Mouse (Mus musculus) small intestine, adult 2 months (tissue): ENCODE measurements around the gene Ints14. TPM values are rescaled to one million over a fixed set of nuclear protein-coding genes. Genes with fewer than 3 reads are reported as not detected.

Source experiments
- H3K27ac ChIP-seq: fragments of 200-500 bp; 2 replicates; pipeline ENCODE4 v1.5.1; 2012; ENCODE audit warnings: low read depth, low read length, control low read depth, inconsistent platforms; ENCODE audit not compliant: insufficient read depth
- H3K27me3 ChIP-seq: fragments of 200-500 bp; 2 replicates; pipeline ENCODE4 v1.6.1; 2012; ENCODE audit warnings: mild to moderate bottlenecking, moderate library complexity, low read length, inconsistent platforms; ENCODE audit not compliant: control insufficient read depth, insufficient read depth
- H3K36me3 ChIP-seq: fragments of 200-500 bp; 2 replicates; pipeline ENCODE4 v1.6.1; 2012; ENCODE audit warnings: mild to moderate bottlenecking, low read length, control low read depth, inconsistent platforms; ENCODE audit not compliant: control insufficient read depth, insufficient read depth
- H3K4me1 ChIP-seq: fragments of 200-500 bp; 2 replicates; pipeline ENCODE4 v1.6.1; 2012; ENCODE audit warnings: low read length, inconsistent platforms, mixed read lengths; ENCODE audit not compliant: control insufficient read depth, insufficient read depth, insufficient read length
- H3K4me3 ChIP-seq: fragments of 200-500 bp; 2 replicates; pipeline ENCODE4 v1.5.1; 2012; ENCODE audit warnings: low read depth, mild to moderate bottlenecking, control low read depth, inconsistent platforms, low read length, moderate library complexity
- CTCF ChIP-seq: fragments of 200-500 bp; IDR thresholded peaks from 2 replicates; pipeline ENCODE4 v1.5.1; 2012; ENCODE audit warnings: low read depth, mild to moderate bottlenecking, control low read depth, inconsistent platforms, low read length, moderate library complexity, mixed read lengths; ENCODE audit not compliant: insufficient replicate concordance, insufficient read length; ENCODE audit errors: extremely low read depth
- POLR2A ChIP-seq: fragments of 200-500 bp; IDR thresholded peaks from 2 replicates; pipeline ENCODE4 v1.6.1; 2012; ENCODE audit warnings: low read depth, mild to moderate bottlenecking, control low read depth, inconsistent platforms, low read length, moderate library complexity
- WGBS: fragments of 180-500 bp; shearing (Covaris S2); methylation state at CpG from one replicate; pipeline ENCODE4 v1.1.7; 2018; 5-methylcytosine and 5-hydroxymethylcytosine counted together
- polyA plus RNA-seq: library from polyadenylated mRNA; depleted of rRNA; stranded (reverse); fragments of >200 nt; gene quantifications from 2 replicates; pipeline ENCODE4 v1.2.3, GENCODE M21; 2012

Gene Ints14
- polyA plus RNA-seq, 1 experiment: 7.2 TPM

DNA sequence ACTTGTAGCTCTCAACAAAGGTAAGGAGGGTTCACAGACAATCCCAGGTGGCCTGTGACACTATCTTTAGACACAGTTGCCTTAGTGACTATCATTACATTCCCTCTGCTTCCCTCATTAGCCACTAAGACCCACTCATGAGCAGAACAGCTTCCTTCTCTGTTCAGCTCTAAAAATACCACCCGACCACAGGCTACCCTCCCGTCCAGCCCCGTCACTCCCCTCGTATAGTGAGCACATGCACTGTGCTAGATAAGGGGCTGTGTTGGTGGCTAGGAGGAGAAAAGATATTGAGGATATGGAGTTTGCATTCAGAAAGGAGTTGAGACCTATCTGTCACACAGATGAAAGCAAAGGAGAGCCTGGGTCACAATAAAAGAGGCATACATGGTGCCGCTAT is 22.2 kb upstream of the Ints14 start:
- Histone ChIP-seq H3K27me3 (no peaks in the 10 kb centered on the region), H3K4me3 (no peak overlapping the region), H3K4me1 (peaks cover 8% of the 10 kb centered on the region; the same call in 1 of the 2 replicates), H3K27ac (no peak overlapping the region), H3K36me3 (no peaks in the 10 kb centered on the region)
- WGBS: 62% methylated on average over 5 of the region's 5 CpGs
- no peak for TF ChIP-seq POLR2A
- TF ChIP-seq CTCF: no peak

DNA sequence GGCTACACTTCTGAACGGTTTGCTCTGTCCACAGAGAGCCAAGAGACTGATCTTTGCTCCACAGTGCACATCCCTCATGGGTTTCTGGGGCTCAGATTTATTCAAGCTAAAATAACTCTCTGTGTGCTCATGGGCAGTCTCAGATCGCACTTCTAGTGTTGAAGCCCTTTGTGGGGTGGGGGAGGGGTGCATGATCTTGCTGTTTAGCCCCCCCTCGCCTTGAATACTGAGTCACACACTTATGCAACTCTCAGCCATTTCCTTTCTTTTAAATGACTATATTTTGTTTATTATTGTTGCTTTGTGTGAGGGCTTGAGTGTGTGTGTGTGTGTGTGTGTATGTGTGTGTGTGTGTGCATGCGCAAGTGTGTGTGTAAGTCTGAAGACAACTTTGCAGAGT is 21.4 kb upstream of the Ints14 start:
- Histone ChIP-seq H3K4me1 (peaks cover 3% of the 10 kb centered on the region; the same call in 1 of the 2 replicates), H3K36me3 (no peaks in the 10 kb centered on the region), H3K27ac (no peak overlapping the region), H3K27me3 (no peaks in the 10 kb centered on the region), H3K4me3 (no peak overlapping the region)
- TF ChIP-seq CTCF: no peak
- no peak for TF ChIP-seq POLR2A
- WGBS: 39% methylated on average over 4 of the region's 4 CpGs

- Histone ChIP-seq H3K27me3 (no peaks in the 10 kb centered on the region), H3K27ac (no peak overlapping the region), H3K36me3 (no peaks in the 10 kb centered on the region), H3K4me1 (no peaks in the 10 kb centered on the region), H3K4me3 (no peak overlapping the region)
- TF ChIP-seq POLR2A (no peak), CTCF (no peak)
- WGBS: 72% methylated on average over 2 of the region's 2 CpGs
Observed at GRCm38 (mm10) chr9:64939790-64940189, 20.9 kb upstream of the Ints14 start.

- H3K27ac ChIP-seq: no peak overlapping the region
- no peaks in the 10 kb centered on the region for H3K4me1 ChIP-seq
- WGBS: 66% methylated on average over 11 of the region's 11 CpGs
Observed at GRCm38 (mm10) chr9:64940731-64941346, 19.9 kb upstream of the Ints14 start.

DNA sequence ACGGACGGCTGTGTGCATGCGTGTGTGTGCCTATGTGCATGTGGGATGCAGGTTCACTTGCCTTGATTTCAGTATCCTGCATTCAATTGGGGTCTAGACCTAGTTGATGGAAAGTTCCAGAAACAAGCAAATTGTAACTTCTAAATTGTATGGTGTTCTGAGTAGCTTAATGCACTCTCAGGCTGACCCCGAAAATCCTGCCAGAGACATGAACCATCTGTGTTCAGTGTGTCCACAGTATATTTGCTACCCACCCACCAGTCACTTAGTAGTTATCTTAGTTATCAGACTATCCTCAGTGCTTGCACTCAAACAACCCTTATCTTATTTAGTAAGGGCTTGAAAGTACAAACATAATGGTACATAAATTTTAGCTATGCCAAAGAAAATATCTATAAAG is 19.1 kb upstream of the Ints14 start:
- H3K27ac ChIP-seq: no peak overlapping the region
- H3K4me1 ChIP-seq: no peaks in the 10 kb centered on the region
- no peaks in the 10 kb centered on the region for H3K27me3 ChIP-seq
- H3K36me3 ChIP-seq: no peaks in the 10 kb centered on the region
- 85% methylated on average over 4 of the region's 4 CpGs for WGBS
- H3K4me3 ChIP-seq: no peak overlapping the region
- TF ChIP-seq CTCF (no peak), POLR2A (no peak)

More at GRCm38 (mm10) chr9:64940731-64941346, 19.9 kb upstream of the Ints14 start:
- no peak overlapping the region for H3K4me3 ChIP-seq
- no peaks in the 10 kb centered on the region for H3K27me3 ChIP-seq
- TF ChIP-seq POLR2A (no peak), CTCF (no peak)
- H3K36me3 ChIP-seq: no peaks in the 10 kb centered on the region

GRCm38 (mm10) chr9:64943997-64944396 is 16.7 kb upstream of the Ints14 start:
- WGBS: 23% methylated on average over 11 of the region's 11 CpGs
- TF ChIP-seq CTCF (no peak), POLR2A (no peak)
- H3K27me3 ChIP-seq: no peaks in the 10 kb centered on the region
- no peak overlapping the region for H3K27ac ChIP-seq
- H3K4me1 ChIP-seq: no peaks in the 10 kb centered on the region
- H3K36me3 ChIP-seq: no peaks in the 10 kb centered on the region
- H3K4me3 ChIP-seq: no peak overlapping the region

GRCm38 (mm10) chr9:64947483-64948095 is 13.1 kb upstream of the Ints14 start:
- Histone ChIP-seq H3K27me3 (peaks cover 14% of the 10 kb centered on the region; the same call in 1 of the 2 replicates), H3K27ac (no peak overlapping the region), H3K4me1 (no peaks in the 10 kb centered on the region), H3K36me3 (no peaks in the 10 kb centered on the region), H3K4me3 (no peak overlapping the region)
- WGBS: 76% methylated on average over 9 of the region's 9 CpGs
- TF ChIP-seq CTCF (no peak), POLR2A (no peak)
